Mouse (Mus musculus) forebrain, embryonic 12.5 days (tissue): ENCODE data around the gene Vstm5. TPM values are rescaled to one million over a fixed set of nuclear protein-coding genes. Genes with fewer than 3 reads are reported as not detected.

Source experiments
- ATAC-seq: fragments of 200-750 bp; cut with Nextera tagmentation; 2 replicates; pipeline ENCODE4 v1.8.0; 2017; ENCODE audit warnings: moderate TSS enrichment; ENCODE audit not compliant: low FRiP score
- H3K27ac ChIP-seq: fragments of 300-500 bp; sonication (generic); 2 replicates; pipeline ENCODE4 v1.5.1; 2016; ENCODE audit warnings: mild to moderate bottlenecking
- H3K27me3 ChIP-seq: fragments of 300-500 bp; sonication (generic); 2 replicates; pipeline ENCODE4 v1.6.1; 2016; ENCODE audit warnings: mild to moderate bottlenecking
- H3K36me3 ChIP-seq: fragments of 300-500 bp; sonication (generic); replicated peaks from 2 replicates; pipeline ENCODE4 v1.6.1; 2016; ENCODE audit warnings: mild to moderate bottlenecking
- H3K4me1 ChIP-seq: fragments of 300-500 bp; sonication (generic); 2 replicates; pipeline ENCODE4 v1.6.1; 2016
- H3K4me2 ChIP-seq: fragments of 300-500 bp; sonication (generic); 2 replicates; pipeline ENCODE4 v1.6.1; 2016; ENCODE audit warnings: mild to moderate bottlenecking, moderate library complexity
- H3K4me3 ChIP-seq: fragments of 300-500 bp; sonication (generic); replicated peaks from 2 replicates; pipeline ENCODE4 v1.5.1; 2016; ENCODE audit warnings: mild to moderate bottlenecking
- H3K9ac ChIP-seq: fragments of 300-500 bp; sonication (generic); 2 replicates; pipeline ENCODE4 v1.6.1; 2016; ENCODE audit warnings: mild to moderate bottlenecking
- H3K9me3 ChIP-seq: fragments of 300-500 bp; sonication (generic); 2 replicates; pipeline ENCODE4 v1.6.1; 2016
- WGBS: fragments of 180-500 bp; shearing (Covaris S2); methylation state at CpG from one replicate; pipeline ENCODE4 v1.1.7; 2016; 5-methylcytosine and 5-hydroxymethylcytosine counted together
- polyA plus RNA-seq: library from polyadenylated mRNA; unstranded; fragments of >200 nt; fragmentation: Nextera tagmentation; extraction: Ambion mirVana; gene quantifications from 2 replicates; pipeline ENCODE4 v1.2.1, GENCODE M21; 2016

The Vstm5 gene
- polyA plus RNA-seq, 1 experiment from 2014 or later: 2.5 TPM

DNA sequence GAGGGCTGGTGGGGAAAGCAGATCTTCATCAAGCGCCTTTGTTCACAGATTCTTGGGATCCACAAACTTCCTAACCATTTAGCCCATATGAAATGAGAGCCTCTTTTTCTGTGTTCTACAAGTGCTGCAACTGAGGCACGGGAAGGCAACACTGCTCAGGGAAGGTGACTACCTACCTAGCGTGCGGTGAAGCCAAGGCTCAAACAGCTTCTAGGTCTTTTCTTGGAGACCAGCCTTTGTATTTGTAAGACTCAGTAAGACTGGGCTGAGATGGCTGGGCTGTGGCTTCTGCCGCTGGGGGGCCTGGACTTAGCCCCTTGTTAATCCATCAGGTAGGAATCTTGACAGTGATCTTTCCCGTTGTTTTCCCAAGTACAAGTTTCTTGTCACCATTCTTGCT lies 1.2 kb downstream of the Vstm5 start:
- peaks cover 12% of the 10 kb centered on the region for H3K4me1 ChIP-seq
- H3K4me2 ChIP-seq: no peak overlapping the region
- H3K4me3 ChIP-seq: no peak overlapping the region
- ATAC-seq: no peak
- H3K27me3 ChIP-seq: peaks cover 17% of the 10 kb centered on the region; the same call in 1 of the 2 replicates
- H3K27ac ChIP-seq: no peak overlapping the region
- no peaks in the 10 kb centered on the region for H3K36me3 ChIP-seq
- 90% methylated on average over 6 of the region's 6 CpGs for WGBS
- H3K9ac ChIP-seq: no peak overlapping the region
- H3K9me3 ChIP-seq: no peaks in the 10 kb centered on the region

GRCm38 (mm10) chr9:15240863-15241595 lies 2.2 kb downstream of the Vstm5 start:
- no peaks in the 10 kb centered on the region for H3K9me3 ChIP-seq
- H3K4me1 ChIP-seq: peaks cover 12% of the 10 kb centered on the region
- no peak for ATAC-seq
- H3K36me3 ChIP-seq: no peaks in the 10 kb centered on the region
- 74% methylated on average over 6 of the region's 6 CpGs for WGBS
- H3K27me3 ChIP-seq: peaks cover 17% of the 10 kb centered on the region; the same call in 1 of the 2 replicates
- H3K4me3 ChIP-seq: no peak overlapping the region
- no peak overlapping the region for H3K9ac ChIP-seq
- no peak overlapping the region for H3K27ac ChIP-seq
- no peak overlapping the region for H3K4me2 ChIP-seq

GRCm38 (mm10) chr9:15241596-15241939 lies 2.7 kb downstream of the Vstm5 start:
- no peak for ATAC-seq
- H3K27me3 ChIP-seq: peaks cover 17% of the 10 kb centered on the region; the same call in 1 of the 2 replicates
- WGBS: 48% methylated on average over 9 of the region's 9 CpGs
- H3K4me3 ChIP-seq: no peak overlapping the region
- H3K36me3 ChIP-seq: no peaks in the 10 kb centered on the region
- peaks cover 12% of the 10 kb centered on the region for H3K4me1 ChIP-seq
- no peak overlapping the region for H3K4me2 ChIP-seq
- no peak overlapping the region for H3K27ac ChIP-seq
- no peaks in the 10 kb centered on the region for H3K9me3 ChIP-seq
- H3K9ac ChIP-seq: no peak overlapping the region

GRCm38 (mm10) chr9:15242130-15242529 lies 3.3 kb downstream of the Vstm5 start:
- 94% methylated on average over 1 of the region's 1 CpGs for WGBS
- no peak overlapping the region for H3K4me3 ChIP-seq
- no peak for ATAC-seq
- H3K9ac ChIP-seq: no peak overlapping the region
- H3K27me3 ChIP-seq: peaks cover 17% of the 10 kb centered on the region; the same call in 1 of the 2 replicates
- no peaks in the 10 kb centered on the region for H3K36me3 ChIP-seq
- no peak overlapping the region for H3K27ac ChIP-seq
- no peak overlapping the region for H3K4me2 ChIP-seq
- no peaks in the 10 kb centered on the region for H3K9me3 ChIP-seq
- H3K4me1 ChIP-seq: peaks cover 12% of the 10 kb centered on the region

- Histone ChIP-seq H3K9ac (no peak overlapping the region), H3K4me1 (no peaks in the 10 kb centered on the region), H3K9me3 (no peaks in the 10 kb centered on the region), H3K27ac (no peak overlapping the region), H3K4me3 (no peak overlapping the region), H3K4me2 (no peak overlapping the region), H3K36me3 (no peaks in the 10 kb centered on the region), H3K27me3 (no peaks in the 10 kb centered on the region)
- 81% methylated on average over 14 of the region's 14 CpGs for WGBS
- ATAC-seq: no peak
These were observed 6.7 kb downstream of the Vstm5 start for GRCm38 (mm10) chr9:15245319-15246075.

DNA sequence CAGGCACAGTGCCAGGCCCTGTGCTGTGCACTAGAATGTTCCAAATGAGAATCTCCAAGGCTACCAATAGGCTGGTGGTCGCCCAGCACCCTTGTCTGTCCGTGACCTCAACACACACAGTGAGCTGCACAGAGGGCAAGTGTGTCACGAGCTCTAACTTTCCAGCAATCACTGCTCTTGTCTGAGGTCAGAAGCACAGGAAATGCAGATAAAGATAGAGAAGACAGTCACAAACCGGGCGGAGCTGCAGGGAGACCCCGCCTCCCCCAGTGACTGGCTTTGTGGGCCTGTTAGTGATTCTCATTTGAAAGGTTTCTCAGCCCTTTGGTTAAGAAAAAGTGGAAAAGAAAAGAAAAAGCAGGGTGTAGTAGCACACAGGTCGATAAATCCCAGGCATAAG lies 11.5 kb downstream of the Vstm5 start:
- ATAC-seq: no peak
- no peaks in the 10 kb centered on the region for H3K36me3 ChIP-seq
- WGBS: 73% methylated on average over 7 of the region's 7 CpGs
- no peak overlapping the region for H3K4me3 ChIP-seq
- H3K27me3 ChIP-seq: no peaks in the 10 kb centered on the region
- no peaks in the 10 kb centered on the region for H3K9me3 ChIP-seq
- H3K4me1 ChIP-seq: no peaks in the 10 kb centered on the region
- H3K4me2 ChIP-seq: no peak overlapping the region
- no peak overlapping the region for H3K27ac ChIP-seq
- no peak overlapping the region for H3K9ac ChIP-seq

GRCm38 (mm10) chr9:15252196-15252595 lies 13.4 kb downstream of the Vstm5 start:
- no peak overlapping the region for H3K4me3 ChIP-seq
- 82% methylated on average over 7 of the region's 7 CpGs for WGBS
- no peaks in the 10 kb centered on the region for H3K4me1 ChIP-seq

GRCm38 (mm10) chr9:15254501-15254900 lies 15.7 kb downstream of the Vstm5 start:
- no peak for ATAC-seq
- Histone ChIP-seq H3K9me3 (no peaks in the 10 kb centered on the region), H3K27me3 (no peaks in the 10 kb centered on the region), H3K4me3 (no peak overlapping the region), H3K9ac (no peak overlapping the region), H3K4me1 (no peaks in the 10 kb centered on the region), H3K36me3 (no peaks in the 10 kb centered on the region), H3K27ac (no peak overlapping the region), H3K4me2 (no peak overlapping the region)
- WGBS: 89% methylated on average over 7 of the region's 7 CpGs

More at GRCm38 (mm10) chr9:15252196-15252595, 13.4 kb downstream of the Vstm5 start:
- Histone ChIP-seq H3K4me2 (no peak overlapping the region), H3K27ac (no peak overlapping the region), H3K9ac (no peak overlapping the region), H3K36me3 (no peaks in the 10 kb centered on the region), H3K27me3 (no peaks in the 10 kb centered on the region), H3K9me3 (no peaks in the 10 kb centered on the region)
- ATAC-seq: no peak

GRCm38 (mm10) chr9:15256214-15256613 lies 17.4 kb downstream of the Vstm5 start:
- no peak for ATAC-seq
- H3K9ac ChIP-seq: no peak overlapping the region
- H3K27ac ChIP-seq: no peak overlapping the region
- no peaks in the 10 kb centered on the region for H3K9me3 ChIP-seq
- H3K36me3 ChIP-seq: peaks cover 11% of the 10 kb centered on the region
- H3K27me3 ChIP-seq: no peaks in the 10 kb centered on the region
- H3K4me2 ChIP-seq: no peak overlapping the region
- H3K4me1 ChIP-seq: no peaks in the 10 kb centered on the region
- WGBS: 84% methylated on average over 3 of the region's 3 CpGs
- H3K4me3 ChIP-seq: no peak overlapping the region

GRCm38 (mm10) chr9:15261980-15262379 lies 23.1 kb downstream of the Vstm5 start:
- H3K9me3 ChIP-seq: no peaks in the 10 kb centered on the region
- H3K4me3 ChIP-seq: no peak overlapping the region
- peaks cover 65% of the 10 kb centered on the region for H3K36me3 ChIP-seq
- 93% methylated on average over 8 of the region's 8 CpGs for WGBS
- ATAC-seq: no peak
- no peaks in the 10 kb centered on the region for H3K4me1 ChIP-seq
- H3K4me2 ChIP-seq: no peak overlapping the region
- H3K27ac ChIP-seq: no peak overlapping the region
- H3K9ac ChIP-seq: no peak overlapping the region
- no peaks in the 10 kb centered on the region for H3K27me3 ChIP-seq

DNA sequence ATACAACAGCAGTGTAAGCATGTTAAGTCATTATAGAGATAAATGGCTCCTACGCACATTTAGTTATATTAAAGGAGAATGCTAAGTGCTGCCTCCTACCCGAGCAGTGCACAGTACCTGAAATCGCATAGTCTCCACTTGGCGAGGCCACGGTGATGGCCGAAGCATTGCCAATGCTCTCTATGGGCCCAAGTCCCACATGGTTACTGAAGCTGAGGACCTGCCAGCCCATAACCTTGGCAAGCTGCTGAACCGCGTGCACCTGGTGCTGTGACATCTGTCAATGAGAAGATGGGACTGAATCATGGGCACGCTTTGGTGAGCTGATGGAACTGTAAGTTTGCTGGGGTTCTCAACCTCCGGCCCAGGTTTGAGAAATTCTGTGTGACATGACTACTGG lies 24.6 kb downstream of the Vstm5 start:
- Histone ChIP-seq H3K36me3 (peaks cover 77% of the 10 kb centered on the region), H3K4me2 (no peak overlapping the region), H3K27me3 (no peaks in the 10 kb centered on the region), H3K4me1 (no peaks in the 10 kb centered on the region), H3K9ac (no peak overlapping the region), H3K4me3 (no peak overlapping the region), H3K9me3 (no peaks in the 10 kb centered on the region), H3K27ac (no peak overlapping the region)
- 97% methylated on average over 10 of the region's 10 CpGs for WGBS
- no peak for ATAC-seq

DNA sequence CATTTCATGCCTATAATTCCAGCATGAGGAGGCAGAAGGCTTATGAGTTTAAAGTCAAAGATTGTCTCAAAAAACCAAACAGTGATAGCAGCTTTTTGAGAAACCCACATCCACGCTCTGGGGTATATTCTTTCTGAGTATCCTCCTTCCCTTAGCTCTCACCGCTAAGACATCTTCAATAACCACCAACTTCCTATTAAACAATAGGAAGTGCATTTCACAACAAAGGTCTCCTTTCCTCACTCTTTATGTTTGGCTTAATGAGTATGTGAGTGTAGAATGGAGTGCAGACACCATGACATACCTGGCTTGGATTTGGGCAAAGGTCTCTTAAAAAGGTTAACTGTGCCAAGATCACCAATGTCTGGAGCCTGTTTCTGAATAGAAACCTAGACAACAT lies 35.1 kb downstream of the Vstm5 start:
- Histone ChIP-seq H3K9me3 (no peaks in the 10 kb centered on the region), H3K4me2 (no peak overlapping the region), H3K36me3 (peaks cover 67% of the 10 kb centered on the region), H3K9ac (no peak overlapping the region), H3K4me1 (peaks cover 13% of the 10 kb centered on the region), H3K27ac (no peak overlapping the region), H3K27me3 (no peaks in the 10 kb centered on the region), H3K4me3 (no peak overlapping the region)
- 95% methylated on average over 2 of the region's 2 CpGs for WGBS
- no peak for ATAC-seq

DNA sequence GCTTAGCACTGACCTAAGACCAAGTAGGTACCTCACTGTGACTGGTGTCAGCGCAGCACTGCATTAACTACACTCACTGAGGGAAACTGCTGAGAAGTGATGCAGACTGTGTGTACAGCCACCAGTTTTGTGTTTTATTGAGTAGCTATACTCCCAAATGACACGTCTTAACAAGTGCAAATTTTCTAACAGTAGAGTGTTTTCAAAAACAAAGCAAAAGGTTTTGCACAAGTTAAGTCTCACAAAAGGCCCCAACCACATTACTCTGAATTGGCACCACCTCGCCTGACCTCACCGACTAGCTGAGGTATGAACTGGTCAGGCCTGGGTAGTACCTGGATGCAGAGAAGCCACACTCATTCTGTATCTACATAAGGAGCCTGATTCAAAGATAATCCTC lies 38.0 kb downstream of the Vstm5 start:
- H3K27ac ChIP-seq: no peak overlapping the region
- H3K4me3 ChIP-seq: no peak overlapping the region
- no peak overlapping the region for H3K9ac ChIP-seq
- H3K27me3 ChIP-seq: no peaks in the 10 kb centered on the region
- no peak overlapping the region for H3K4me2 ChIP-seq
- no peak for ATAC-seq
- H3K9me3 ChIP-seq: no peaks in the 10 kb centered on the region
- WGBS: 92% methylated on average over 4 of the region's 4 CpGs
- peaks cover 38% of the 10 kb centered on the region for H3K36me3 ChIP-seq
- peaks cover 25% of the 10 kb centered on the region for H3K4me1 ChIP-seq
